Mouse (Mus musculus): Measurements from ENCODE around the gene Olfr1352. TPM values are rescaled to one million over a fixed set of nuclear protein-coding genes. Genes with fewer than 3 reads are reported as not detected.
"Not testable (repeated sequence)": the region's sequence is repeated elsewhere in the genome, so short reads cannot be mapped to it uniquely, and the experiment has no call there.

Olfr1352 gene
- total RNA-seq (2014; rRNA removed) (not detected in 2 replicates), polyA plus RNA-seq (2015; fragmentation: Nextera tagmentation; extraction: Ambion mirVana) (not detected in 2 replicates)

DNA sequence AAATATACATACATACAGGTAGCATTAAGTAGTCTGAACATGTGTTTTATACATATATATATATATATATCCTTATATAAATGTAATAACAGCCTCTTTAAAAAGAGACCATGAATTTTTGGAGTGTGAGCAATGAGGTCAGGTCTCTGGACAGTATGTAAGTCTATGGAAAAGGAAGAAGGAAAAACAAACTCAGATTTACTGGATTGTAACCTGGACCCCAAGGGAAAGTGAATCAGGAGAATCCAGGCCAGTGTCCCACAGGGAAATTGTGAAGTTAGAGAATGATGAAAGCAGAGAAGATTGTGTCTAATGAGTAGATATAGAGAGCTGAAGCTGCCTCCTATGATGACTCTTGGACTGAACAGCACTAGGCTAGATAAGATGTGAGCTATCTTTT, at the start of gene Olfr1352:
TSS of gene Olfr1352 (plus strand) at position 301 of the 400 bp plus-strand sequence.
- H3K4me2 ChIP-seq (ENCODE audit: low read depth), result no peak within 1 kb of the TSS
- H3K27me3 ChIP-seq (ENCODE audit: insufficient read depth, low read length), result no peaks in the 10 kb centered on the region
- no peak within 1 kb of the TSS for H3K9ac ChIP-seq
- ATAC-seq (no peak), DNase-seq (no peak)
- no peaks in the 10 kb centered on the region for H3K4me1 ChIP-seq (ENCODE audit: insufficient read depth)
- no peak within 1 kb of the TSS for H3K27ac ChIP-seq (ENCODE audit: low read depth, low read length)
- H3K36me3 ChIP-seq (ENCODE audit: insufficient read depth), result no peaks in the 10 kb centered on the region
- H3K4me3 ChIP-seq (ENCODE audit: low read depth, low read length), result no peak within 1 kb of the TSS
- TF ChIP-seq CTCF (IDR thresholded peaks at IDR 0.05; ENCODE audit: low read depth), result no peak
- no peaks in the 10 kb centered on the region for H3K9me3 ChIP-seq (ENCODE audit: low read length)

- not testable (repeated sequence) for H3K4me2 ChIP-seq (ENCODE audit: low read depth); H3K36me3 ChIP-seq (ENCODE audit: insufficient read depth); H3K9me3 ChIP-seq (ENCODE audit: low read length); H3K4me3 ChIP-seq (ENCODE audit: low read depth, low read length); H3K27ac ChIP-seq (ENCODE audit: low read depth, low read length); ATAC-seq; H3K4me1 ChIP-seq (ENCODE audit: insufficient read depth); H3K9ac ChIP-seq; DNase-seq; H3K27me3 ChIP-seq (ENCODE audit: insufficient read depth, low read length)
- WGBS, result 75% methylated on average over 1 of the region's 1 CpGs
Observed at GRCm38 (mm10) chr10:78950336-78950735, 30.5 kb upstream of the Olfr1352 start, which contains the start of gene Olfr8. Gene Olfr8, plus strand, starts transcription at chr10:78950636.

DNA sequence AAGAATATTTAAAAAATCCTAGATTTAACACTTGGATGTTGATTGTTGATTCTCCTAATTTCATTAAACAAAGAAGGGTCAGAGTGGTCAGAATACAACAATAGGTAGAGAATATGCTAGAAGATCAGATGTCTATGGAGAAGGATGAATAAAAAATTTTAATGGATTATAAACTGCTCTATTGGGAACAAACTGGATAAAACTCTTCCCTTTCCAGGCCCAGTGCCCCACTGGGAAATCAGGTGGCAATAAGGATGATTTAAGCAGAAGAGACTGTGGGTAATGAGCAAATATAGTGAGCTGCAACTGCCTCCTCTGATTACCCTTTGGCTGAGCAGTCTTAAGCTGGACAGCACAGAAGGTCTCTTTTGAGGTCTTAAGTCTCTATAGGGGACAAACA, 17.8 kb upstream of the Olfr1352 start, which contains the start of gene Olfr1353:
TSS of gene Olfr1353 (plus strand) at position 301 of the 400 bp plus-strand sequence.
- not testable (repeated sequence) for H3K36me3 ChIP-seq (ENCODE audit: insufficient read depth); H3K9ac ChIP-seq; H3K9me3 ChIP-seq (ENCODE audit: low read length); DNase-seq; H3K27me3 ChIP-seq (ENCODE audit: insufficient read depth, low read length); H3K4me1 ChIP-seq (ENCODE audit: insufficient read depth); ATAC-seq; H3K27ac ChIP-seq (ENCODE audit: low read depth, low read length); H3K4me2 ChIP-seq (ENCODE audit: low read depth); H3K4me3 ChIP-seq (ENCODE audit: low read depth, low read length)

DNA sequence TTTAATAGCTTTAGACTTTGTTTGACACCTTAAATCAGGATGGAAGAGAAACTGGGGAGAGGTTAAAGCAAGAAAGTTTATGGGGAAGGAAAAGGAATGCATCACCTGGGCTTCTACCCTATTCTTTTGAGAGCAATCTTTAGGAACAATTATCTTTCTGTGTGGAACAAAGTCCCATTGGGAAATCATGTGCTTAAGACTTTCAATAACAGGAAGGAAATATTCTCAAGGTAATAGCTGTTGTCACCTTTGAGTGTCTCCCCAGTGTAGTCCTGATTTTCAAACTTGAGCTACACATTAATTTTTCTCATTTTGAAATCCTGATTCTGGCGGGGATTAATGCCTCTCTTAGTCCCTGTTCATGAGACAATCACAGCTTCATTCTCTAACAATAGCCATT, 31.3 kb downstream of the Olfr1352 start, which contains the start of gene Olfr1351:
TSS of gene Olfr1351 (plus strand) at position 301 of the 400 bp plus-strand sequence.
- no peaks in the 10 kb centered on the region for H3K27me3 ChIP-seq (ENCODE audit: insufficient read depth, low read length)
- no peak within 1 kb of the TSS for H3K9ac ChIP-seq
- H3K4me1 ChIP-seq (ENCODE audit: insufficient read depth), result no peaks in the 10 kb centered on the region
- H3K4me2 ChIP-seq (ENCODE audit: low read depth), result no peak within 1 kb of the TSS
- WGBS, result 74% methylated on average over 1 of the region's 1 CpGs
- no peaks in the 10 kb centered on the region for H3K9me3 ChIP-seq (ENCODE audit: low read length)
- H3K4me3 ChIP-seq (ENCODE audit: low read depth, low read length), result no peak within 1 kb of the TSS
- no peak for TF ChIP-seq CTCF (IDR thresholded peaks at IDR 0.05; ENCODE audit: low read depth)
- DNase-seq (no peak), ATAC-seq (no peak)
- no peaks in the 10 kb centered on the region for H3K36me3 ChIP-seq (ENCODE audit: insufficient read depth)
- H3K27ac ChIP-seq (ENCODE audit: low read depth, low read length), result no peak within 1 kb of the TSS

DNA sequence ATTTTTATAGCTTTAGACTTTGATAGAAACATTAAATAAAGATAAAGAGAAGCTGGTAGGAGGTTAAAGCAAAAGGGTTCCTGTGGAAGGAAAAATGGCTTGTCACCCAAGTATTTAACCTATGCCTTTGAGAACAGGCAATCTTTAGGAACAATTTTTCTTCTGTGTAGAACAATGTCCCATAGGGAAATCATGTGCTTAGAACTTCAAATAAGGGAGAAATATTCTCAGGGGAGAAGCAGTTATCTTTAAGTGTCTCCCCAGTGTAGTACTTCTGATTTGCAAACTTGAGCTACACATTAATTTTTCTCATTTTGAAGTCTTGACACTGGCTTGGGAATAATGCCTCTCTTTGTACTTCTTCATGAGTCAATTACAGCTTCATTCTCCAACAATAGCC, 47.6 kb downstream of the Olfr1352 start, which contains the start of gene Olfr57:
TSS of gene Olfr57 (plus strand) at position 301 of the 400 bp plus-strand sequence.
- ATAC-seq, result no peak
- TF ChIP-seq CTCF (IDR thresholded peaks at IDR 0.05; ENCODE audit: low read depth), result no peak
- no peaks in the 10 kb centered on the region for H3K27me3 ChIP-seq (ENCODE audit: insufficient read depth, low read length)

More for the DNA sequence above, 47.6 kb downstream of the Olfr1352 start, which contains the start of gene Olfr57:
- Histone ChIP-seq H3K9ac (no peak within 1 kb of the TSS), H3K9me3 (ENCODE audit: low read length) (no peaks in the 10 kb centered on the region), H3K4me1 (ENCODE audit: insufficient read depth) (no peaks in the 10 kb centered on the region), H3K36me3 (ENCODE audit: insufficient read depth) (no peaks in the 10 kb centered on the region), H3K27ac (ENCODE audit: low read depth, low read length) (no peak within 1 kb of the TSS), H3K4me3 (ENCODE audit: low read depth, low read length) (no peak within 1 kb of the TSS), H3K4me2 (ENCODE audit: low read depth) (no peak within 1 kb of the TSS)
- no peak for DNase-seq

Other genes with a start within 250 kb of the Olfr1352 start
- gene Ccdc105, start 228.0 kb upstream of the Olfr1352 start, total RNA-seq (2014; rRNA removed), result not detected in 2 replicates
- 0.16 and 0.17 TPM in 2 replicates for gene Ccdc105, start 228.0 kb upstream of the Olfr1352 start, polyA plus RNA-seq (2015; fragmentation: Nextera tagmentation; extraction: Ambion mirVana)
- gene Slc1a6, start 200.6 kb upstream of the Olfr1352 start, total RNA-seq (2014; rRNA removed), result 16.6 and 19.1 TPM in 2 replicates
- gene Slc1a6, start 200.6 kb upstream of the Olfr1352 start, polyA plus RNA-seq (2015; fragmentation: Nextera tagmentation; extraction: Ambion mirVana), result 10.7 and 15.5 TPM in 2 replicates
- gene Olfr1356, start 128.9 kb upstream of the Olfr1352 start, total RNA-seq (2014; rRNA removed), result not detected in 2 replicates
- gene Olfr1356, start 128.9 kb upstream of the Olfr1352 start, polyA plus RNA-seq (2015; fragmentation: Nextera tagmentation; extraction: Ambion mirVana), result not detected in 2 replicates
- gene Olfr1355, start 105.5 kb upstream of the Olfr1352 start, total RNA-seq (2014; rRNA removed), result not detected in 2 replicates
- gene Olfr1355, start 105.5 kb upstream of the Olfr1352 start, polyA plus RNA-seq (2015; fragmentation: Nextera tagmentation; extraction: Ambion mirVana), result not detected in 2 replicates
- gene Olfr1354, start 67.9 kb upstream of the Olfr1352 start, total RNA-seq (2014; rRNA removed), result not detected in 2 replicates
- not detected in 2 replicates for gene Olfr1354, start 67.9 kb upstream of the Olfr1352 start, polyA plus RNA-seq (2015; fragmentation: Nextera tagmentation; extraction: Ambion mirVana)
- not detected in 2 replicates for gene Olfr8, start 30.4 kb upstream of the Olfr1352 start, total RNA-seq (2014; rRNA removed)
- not detected in 2 replicates for gene Olfr8, start 30.4 kb upstream of the Olfr1352 start, polyA plus RNA-seq (2015; fragmentation: Nextera tagmentation; extraction: Ambion mirVana)
- gene Olfr1353, start 17.7 kb upstream of the Olfr1352 start, total RNA-seq (2014; rRNA removed), result not detected in 2 replicates
- gene Olfr1353, start 17.7 kb upstream of the Olfr1352 start, polyA plus RNA-seq (2015; fragmentation: Nextera tagmentation; extraction: Ambion mirVana), result not detected in 2 replicates
- gene Olfr1351, start 31.4 kb downstream of the Olfr1352 start, total RNA-seq (2014; rRNA removed), result not detected in 2 replicates
- gene Olfr1351, start 31.4 kb downstream of the Olfr1352 start, polyA plus RNA-seq (2015; fragmentation: Nextera tagmentation; extraction: Ambion mirVana), result not detected in 2 replicates
- not detected in 2 replicates for gene Olfr57, start 47.7 kb downstream of the Olfr1352 start, total RNA-seq (2014; rRNA removed)
- gene Olfr57, start 47.7 kb downstream of the Olfr1352 start, polyA plus RNA-seq (2015; fragmentation: Nextera tagmentation; extraction: Ambion mirVana), result 0.21 and 0.39 TPM in 2 replicates
- 35.5 and 47.4 TPM in 2 replicates for gene 2610008E11Rik, start 116.5 kb downstream of the Olfr1352 start, total RNA-seq (2014; rRNA removed)
- 16.5 and 24.9 TPM in 2 replicates for gene 2610008E11Rik, start 116.5 kb downstream of the Olfr1352 start, polyA plus RNA-seq (2015; fragmentation: Nextera tagmentation; extraction: Ambion mirVana)
- gene Vmn2r80, start 167.7 kb downstream of the Olfr1352 start, total RNA-seq (2014; rRNA removed), result not detected in 2 replicates
- not detected in 2 replicates for gene Vmn2r80, start 167.7 kb downstream of the Olfr1352 start, polyA plus RNA-seq (2015; fragmentation: Nextera tagmentation; extraction: Ambion mirVana)

All from forebrain, postnatal 0 days (tissue).